Mouse (Mus musculus): Measurements from ENCODE around the gene Nipal3.

The Nipal3 gene

DNA sequence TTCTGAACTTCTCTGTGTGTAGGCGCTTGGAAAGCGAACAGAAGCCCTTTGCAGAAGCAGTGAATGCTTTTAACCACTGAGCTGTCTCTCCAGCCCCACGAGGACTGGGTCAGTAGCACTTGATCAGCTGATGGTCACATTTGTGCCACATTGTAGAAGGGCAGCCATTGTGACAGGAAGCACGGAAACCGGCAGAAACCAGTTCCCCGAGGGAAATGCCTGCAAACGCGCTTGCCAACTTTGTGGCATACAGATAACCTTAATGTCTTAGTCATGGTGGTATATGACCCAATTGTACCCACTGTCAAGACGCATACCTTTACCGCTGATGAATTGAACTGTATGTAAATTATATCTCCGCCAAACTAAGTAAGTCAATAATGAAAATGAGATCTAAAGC is 11.0 kb upstream of the Nipal3 start:
- DNase-seq (ENCODE audit: low read depth) = no peak

DNA sequence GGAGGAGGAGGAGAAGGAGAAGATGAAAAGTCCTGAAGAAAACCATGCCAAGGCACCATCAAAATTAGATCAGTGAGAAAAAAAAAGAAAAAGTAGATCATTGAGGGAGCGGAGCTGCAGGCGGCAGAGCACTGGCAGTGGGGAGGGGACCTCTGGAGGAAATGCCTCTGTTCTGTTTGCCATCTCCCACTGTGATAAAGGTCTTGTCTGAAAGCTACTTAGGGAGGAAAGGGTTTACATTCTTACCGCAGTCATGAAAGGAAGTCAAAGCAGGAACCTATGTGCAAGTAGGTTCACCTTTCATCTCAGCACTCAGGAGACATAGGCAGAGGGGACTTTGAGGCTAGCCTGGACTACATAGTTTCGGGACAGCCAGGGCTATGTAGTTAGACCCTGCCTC is 6.7 kb upstream of the Nipal3 start:
- DNase-seq (ENCODE audit: low read depth) = no peak

DNA sequence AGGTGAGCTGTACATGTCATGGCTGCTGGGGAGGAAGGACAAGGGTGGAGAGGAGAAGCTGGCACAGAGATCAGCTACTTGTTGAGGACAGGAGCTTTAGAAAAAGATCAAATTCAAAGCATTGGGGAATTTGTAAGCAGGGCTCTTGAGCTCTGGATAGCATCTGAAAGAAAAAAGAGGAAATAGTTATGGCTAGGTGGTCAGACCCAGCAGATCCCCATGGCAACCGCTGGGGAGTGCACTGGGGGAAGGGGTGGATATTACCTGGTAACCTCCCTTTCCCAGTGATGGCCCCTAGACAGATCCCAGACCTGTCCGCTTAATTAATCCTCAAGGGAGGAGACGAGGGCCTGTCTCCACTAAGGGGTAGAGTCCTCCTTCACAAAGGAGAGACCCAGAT is 5.0 kb upstream of the Nipal3 start:
- no peak for DNase-seq (ENCODE audit: low read depth)

DNA sequence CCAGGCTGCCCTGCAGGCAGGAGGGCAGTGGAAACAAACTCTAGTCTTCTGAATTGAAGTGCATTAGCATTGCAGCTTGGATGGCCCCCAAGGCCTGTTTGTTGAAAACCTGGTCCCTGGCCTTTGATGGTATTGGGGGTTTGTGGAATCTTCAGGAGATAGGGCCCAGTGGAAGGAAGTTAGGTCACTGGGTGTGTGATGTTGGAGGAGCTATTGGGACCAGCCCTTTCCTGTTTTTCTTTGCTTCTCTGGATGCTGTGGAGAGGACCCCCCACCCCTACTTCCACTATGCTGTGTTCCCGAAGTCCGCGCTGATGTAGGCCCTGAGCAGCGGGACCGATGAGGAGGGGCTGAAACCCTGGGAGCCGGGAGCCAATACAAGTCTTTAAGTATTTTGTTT is 3.3 kb upstream of the Nipal3 start:
- DNase-seq (ENCODE audit: low read depth) = no peak

DNA sequence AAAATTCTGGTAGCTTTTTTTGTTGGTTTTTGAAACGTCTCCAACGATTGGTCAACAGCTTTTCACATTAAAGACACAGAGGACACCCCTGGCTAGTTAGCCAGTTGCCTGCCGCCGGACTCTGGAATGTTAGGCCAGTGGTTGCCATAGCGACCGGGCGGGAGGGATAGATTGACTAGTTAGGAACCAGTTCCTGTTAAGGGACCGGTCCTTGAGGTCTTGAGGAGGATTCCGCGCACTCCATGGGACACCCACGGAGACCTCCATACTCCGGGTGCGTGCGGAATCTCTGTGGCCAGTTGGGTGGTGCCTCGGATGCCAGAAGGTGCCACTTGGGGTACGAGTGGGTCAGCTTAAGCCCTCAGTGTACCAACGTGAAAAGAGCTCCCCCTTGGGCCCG is 972 bp upstream of the Nipal3 start:
- peak; percentile 16 for DNase-seq (ENCODE audit: low read depth)

DNA sequence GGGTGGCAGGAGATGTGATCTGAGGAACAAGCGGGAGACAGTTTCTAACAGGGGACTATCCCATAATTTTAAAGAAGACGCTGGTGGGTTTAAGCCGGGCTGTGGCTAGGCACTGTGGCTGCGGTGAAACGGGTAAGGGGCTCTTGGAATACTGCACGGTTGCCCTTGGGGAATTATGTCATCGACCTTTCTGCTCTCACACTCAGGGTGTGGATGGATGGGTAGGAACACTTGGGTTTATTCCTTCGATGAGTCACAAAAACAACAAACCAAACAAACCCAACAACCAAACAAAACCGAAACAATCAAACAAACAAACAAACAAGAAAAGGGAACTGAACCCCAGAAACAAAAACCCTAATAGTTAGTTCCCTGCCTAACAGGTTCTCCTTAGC is 556 bp upstream of the Nipal3 start:
- DNase-seq (ENCODE audit: low read depth) = no peak

DNA sequence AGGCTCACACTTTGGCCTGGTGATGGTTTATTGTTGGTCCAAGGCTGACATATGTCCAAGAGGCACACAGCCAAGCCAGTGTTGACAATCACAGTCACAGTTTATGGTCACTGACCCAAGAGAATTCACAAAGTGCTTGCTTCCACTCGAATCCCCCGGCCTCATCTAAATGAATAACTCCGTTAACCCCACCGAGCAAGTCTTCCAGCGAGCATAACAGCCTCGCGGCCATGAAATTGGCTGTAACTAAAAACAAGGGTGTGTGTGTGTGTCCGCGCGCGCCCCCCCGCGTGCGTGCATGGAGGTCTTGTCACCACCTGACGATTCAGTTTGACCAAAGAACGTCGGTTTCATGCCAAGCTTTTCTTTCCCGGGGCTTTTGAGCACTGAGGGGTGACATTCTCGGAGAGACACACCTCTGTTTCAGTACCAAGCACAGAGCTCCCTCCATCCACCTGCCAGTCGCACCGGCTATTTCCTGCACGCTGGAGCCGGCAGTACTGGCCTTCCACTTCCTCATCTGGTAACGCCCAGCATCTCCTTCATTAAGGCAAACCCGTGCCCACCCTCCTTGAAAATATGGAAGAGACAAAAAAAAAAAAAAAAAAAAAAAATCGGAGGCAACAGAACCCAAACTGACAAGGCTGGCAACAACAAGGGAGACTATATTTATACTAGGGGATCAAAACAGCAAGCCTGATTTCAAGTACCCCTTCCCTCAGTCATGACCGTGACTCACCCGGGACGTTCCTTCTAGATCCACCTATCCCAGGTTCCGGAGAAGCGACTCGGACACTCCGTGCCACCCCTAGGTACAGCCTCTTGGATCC is 932 bp downstream of the Nipal3 start:
- peak; percentile 46 for DNase-seq (ENCODE audit: low read depth)

DNA sequence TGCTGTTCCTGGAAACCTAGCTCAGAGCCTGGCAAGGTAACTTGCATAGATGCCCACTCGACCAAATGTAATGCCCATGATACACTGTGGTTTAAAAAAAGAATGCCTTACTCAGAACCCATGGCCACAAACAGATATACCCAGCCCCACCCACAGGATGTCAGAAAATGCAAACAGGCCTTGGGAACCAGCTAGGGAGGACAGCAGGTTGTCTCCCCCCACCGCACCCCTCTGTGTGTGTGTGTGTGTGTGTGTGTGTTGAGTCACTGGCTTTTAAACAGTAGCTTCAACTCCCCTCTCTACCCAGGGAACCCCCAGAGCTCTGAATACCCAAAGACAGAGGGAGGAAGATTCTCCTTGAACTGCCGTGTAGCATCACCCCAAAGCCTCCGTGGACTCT is 1.6 kb downstream of the Nipal3 start:
- DNase-seq (ENCODE audit: low read depth) = no peak

DNA sequence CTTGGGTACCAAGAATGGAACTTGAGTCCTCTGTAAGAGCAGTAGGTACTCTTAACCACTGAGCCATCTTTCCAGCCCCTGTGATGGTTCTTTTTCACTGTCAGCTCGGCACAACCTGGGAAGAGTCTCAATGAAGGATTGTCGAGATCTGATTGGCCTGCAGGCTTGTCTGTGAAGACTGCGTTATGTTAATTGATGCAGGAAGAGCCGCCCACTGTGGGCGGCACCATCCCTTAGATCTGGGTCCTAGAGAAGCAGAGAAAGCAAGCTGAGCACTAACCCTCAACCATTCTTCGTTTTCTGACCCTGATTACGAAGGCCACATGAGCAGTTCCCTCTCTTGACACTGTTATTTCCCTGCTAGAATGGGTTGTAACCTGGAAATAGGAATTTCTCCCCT is 5.6 kb downstream of the Nipal3 start:
- DNase-seq (ENCODE audit: low read depth) = no peak

DNA sequence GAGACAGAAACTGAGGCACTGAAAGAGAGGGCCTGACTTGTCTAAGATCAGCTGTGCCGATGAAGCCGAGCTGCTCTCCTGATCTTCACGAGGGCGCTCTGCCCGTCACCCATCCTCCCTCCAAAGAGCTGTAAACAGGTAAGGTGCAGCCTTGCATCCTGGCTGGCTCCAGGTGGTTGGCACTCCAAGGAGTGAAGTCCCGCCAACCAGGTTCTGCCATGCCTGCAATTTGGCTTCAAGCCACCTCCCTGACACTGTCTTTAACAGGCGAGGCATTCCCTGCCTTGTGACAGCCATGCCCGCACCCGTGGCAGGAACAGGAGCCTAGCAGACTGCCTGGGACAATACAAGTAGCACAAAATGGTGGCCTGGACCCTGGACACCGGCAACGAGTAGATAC is 8.5 kb downstream of the Nipal3 start:
- no peak for DNase-seq (ENCODE audit: low read depth)

DNA sequence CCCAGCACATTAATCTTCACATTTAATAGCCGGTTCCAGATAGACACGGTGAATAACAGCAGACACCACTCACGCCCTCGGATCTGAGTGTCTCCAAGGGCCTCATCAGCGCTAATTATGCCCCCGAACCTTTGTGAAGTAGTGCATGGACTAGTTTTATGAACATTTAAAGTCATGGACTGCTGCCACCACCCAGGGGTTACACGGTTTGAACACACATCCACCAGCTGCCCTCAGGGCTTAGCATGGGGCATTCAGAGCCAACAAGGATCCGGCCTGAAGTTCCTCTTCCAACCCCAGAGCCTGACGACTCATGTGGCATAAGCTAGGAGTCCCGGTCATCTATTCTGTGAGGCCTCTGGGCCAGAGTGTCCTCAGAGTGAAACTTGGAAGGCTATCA is 9.8 kb downstream of the Nipal3 start:
- no peak for DNase-seq (ENCODE audit: low read depth)

DNA sequence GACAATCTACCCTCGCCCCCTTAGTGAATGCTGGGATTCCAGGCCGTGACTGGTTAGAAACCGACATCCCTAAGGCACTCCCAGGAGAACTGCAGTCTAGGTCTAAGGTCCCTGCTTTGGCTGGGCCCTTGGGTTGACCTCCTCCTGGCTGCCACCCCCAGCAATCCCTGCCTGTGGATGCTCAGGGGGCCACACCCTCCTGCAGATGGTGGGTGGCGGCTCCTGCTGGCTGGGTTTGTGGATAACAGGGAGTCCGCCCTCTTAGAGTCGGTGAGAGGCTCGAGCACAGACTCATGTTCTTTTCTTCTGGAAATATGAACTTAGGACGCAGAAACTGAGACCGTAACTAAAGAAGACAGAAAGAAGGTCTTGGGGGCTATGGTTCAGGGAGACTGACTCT is 14.5 kb downstream of the Nipal3 start:
- no peak for DNase-seq (ENCODE audit: low read depth)

DNA sequence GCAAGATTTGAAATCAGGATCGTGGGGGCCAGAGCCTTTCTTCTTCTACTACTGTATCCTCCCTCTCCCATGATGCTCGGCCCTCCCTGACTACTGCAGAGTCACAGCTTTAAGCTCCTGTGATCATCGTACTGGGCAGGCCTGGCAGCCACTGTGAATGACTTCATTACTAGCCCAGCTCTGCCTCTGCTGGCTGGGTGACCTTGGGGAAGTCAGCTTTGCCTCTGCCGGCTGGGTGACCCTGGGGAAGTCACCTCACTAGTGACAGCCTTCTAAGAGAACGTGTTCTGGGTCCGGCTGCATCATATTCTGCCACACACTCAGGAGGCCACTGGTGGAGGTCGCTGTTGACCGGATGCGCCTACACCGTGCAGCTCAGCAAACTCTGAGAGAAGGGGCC is 17.0 kb downstream of the Nipal3 start:
- DNase-seq (ENCODE audit: low read depth) = no peak

DNA sequence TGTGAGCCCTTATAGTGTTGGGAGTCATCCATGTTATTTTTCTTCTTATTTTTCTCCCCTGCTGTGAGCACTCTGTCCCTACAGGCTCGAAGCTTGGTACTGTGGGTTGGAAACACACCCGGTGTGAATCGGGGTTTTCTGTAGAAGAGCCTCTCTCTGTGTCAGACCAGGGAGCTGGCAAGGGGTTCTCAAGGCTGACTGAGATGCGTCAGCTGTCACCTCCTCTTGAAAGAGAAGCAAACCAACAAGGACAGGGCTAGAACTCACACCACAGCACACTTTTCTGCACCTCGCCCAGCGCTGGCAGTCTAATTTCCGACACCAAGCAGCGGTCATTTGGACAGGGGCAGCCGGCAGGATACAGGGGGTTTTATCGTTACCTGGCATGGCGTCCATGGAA is 31.4 kb downstream of the Nipal3 start:
- no peak for DNase-seq (ENCODE audit: low read depth)

DNA sequence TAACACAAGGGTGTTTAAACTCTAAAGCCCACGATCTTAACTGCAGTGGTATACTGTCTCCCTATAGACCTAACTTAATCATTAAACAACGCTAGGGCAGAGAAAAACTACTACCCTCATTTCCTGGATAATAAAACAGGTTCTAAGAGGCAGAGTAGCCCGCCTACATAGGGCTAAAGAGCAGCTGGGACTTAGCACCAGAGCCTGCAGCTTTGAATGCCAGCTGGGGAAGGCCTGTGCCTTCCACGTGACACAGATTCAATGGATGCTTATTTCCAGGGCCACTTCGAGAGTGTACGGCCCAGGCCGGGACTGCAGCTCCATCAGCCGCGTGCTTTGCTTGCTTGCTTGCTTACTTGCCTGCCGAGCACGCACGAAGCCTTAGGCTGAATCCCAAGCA is 41.3 kb downstream of the Nipal3 start:
- DNase-seq (ENCODE audit: low read depth) = no peak

DNA sequence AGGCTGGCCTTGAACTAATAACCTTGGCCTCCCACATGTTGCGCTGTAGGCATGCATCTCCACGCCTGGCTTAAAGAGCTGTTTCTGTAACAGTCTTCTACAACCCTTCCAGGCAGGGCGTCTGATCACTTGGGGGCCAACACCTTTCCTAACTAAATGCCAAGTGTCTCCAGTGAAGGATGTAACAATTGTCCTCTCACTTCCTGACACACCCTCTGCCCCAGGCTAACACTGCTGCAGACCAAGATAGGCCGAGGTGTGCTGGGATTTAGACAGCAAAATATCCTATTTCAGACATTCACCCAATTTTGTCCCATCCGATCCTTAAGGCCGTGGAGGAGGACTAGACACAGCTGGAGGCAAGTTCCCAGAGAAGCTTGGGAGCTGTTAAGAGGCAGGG is 41.7 kb downstream of the Nipal3 start:
- DNase-seq (ENCODE audit: low read depth) = no peak

DNA sequence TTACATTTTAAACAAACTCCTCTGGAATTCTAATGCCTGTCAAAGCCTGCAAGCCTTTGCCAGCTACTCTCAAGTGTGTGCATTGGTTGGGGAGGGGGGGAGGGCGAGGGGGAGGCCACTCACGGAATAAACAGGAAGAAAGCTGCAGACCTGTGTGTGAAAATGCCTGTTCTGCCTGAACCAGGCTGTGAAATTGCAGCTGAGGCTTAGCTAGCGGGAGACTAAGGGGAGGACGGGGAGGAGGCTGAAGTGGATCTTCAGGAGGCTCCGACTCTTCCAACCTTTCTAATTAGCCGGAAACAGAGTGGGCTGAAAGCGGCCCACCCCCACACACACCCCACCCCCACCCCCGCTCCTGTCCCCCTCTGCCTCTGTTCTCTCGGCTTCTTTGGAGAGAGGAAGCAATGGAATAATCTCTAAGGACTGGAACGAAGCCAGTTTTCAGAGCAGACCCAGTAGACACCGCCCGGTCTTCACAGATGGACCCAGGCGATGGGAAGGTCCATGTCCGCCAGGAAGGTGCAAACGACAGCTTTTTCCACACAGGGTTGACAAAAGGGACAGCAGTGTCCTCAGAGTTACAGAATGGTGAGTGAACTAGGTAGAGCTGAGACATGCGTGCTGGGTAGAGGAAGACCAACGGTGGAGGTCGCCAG is 43.4 kb downstream of the Nipal3 start:
- no peak for DNase-seq (ENCODE audit: low read depth)

DNA sequence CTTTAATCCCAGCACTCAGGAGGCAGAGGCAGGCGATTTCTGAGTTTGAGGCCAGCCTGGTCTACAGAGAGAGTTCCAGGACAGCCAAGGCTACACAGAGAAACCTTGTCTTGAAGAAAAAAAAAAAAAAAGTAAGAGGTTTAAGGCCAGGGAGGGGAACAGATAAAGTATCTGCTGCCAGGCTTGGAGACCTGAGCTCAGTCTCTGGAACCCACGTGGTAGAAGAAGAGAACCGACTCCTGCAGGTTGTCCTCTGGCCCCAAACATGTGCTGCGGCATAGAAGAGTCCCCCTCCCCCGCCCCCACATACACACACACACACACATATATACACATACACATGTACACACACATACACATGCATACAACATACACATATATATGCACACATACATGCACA is 52.4 kb downstream of the Nipal3 start:
- DNase-seq (ENCODE audit: low read depth) = no peak

DNA sequence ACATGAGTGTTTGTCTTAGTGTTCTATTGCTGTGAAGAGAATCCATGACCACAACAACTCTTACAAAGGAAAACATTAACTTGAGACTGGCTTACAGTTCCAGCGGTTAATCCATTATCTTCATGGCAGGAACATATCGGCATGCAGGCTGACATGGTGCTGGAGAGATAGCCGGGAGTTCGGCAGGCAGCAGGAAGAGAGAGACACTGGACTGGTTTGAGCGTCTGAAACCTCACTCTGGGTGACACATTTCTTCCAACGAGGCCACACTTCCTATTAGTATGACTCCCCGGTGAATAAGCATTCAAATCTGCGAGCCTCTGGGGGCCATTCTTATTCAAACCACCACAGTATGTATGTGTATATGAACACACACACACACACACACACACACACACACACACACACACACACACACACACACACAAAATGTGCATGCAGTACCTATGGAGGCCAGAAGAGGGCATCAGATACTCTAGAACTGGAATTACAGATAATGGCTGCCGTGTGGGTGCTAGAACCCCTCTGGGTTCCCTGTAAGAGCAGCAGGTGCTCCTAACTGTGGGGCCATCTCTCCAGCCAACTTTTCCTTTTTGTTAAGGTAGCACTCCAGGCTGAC is 54.8 kb downstream of the Nipal3 start:
- peak; percentile 47 for DNase-seq (ENCODE audit: low read depth)

DNA sequence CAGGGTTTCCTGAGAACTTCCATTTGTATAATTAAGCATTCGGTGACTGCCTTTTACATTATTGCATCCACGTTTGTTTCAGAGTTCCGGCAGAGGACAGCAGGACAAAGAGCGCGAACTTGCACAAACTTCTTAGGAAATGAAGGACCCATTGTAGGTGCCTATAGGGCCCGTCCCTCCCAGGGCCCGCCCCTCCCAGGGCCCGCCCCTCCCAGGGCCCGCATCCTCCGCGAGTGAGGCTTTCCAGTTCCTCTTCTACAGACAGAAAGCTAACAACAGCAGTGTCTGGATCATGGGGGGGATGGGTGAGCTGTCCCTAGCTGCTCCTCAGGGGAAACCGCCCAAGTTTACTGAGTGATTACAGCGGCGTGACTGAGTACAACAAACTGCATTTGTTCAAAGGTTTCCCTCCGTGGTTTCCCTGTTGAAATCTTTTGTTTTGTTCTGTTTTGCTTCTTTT is 55.6 kb downstream of the Nipal3 start:
- DNase-seq (ENCODE audit: low read depth) = peak; percentile 73

DNA sequence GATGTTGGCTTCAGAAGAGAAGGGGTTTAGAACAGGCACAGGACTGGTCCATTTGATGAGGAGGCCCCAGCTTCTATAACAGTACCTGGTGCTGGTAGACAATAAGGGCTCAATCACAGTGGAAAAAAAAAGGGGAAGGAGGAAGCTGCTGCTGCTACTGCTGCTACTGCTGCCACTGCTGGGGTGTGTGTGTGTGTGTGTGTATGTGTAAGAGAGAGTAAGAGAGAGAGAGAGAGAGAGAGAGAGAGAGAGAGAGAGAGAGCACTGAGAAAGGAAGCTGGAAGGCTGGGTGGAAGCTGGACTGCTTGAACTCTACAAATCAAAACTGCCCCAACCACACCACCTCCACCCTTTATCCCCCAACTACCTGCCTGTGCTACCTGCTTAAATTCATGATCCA is 56.9 kb downstream of the Nipal3 start:
- no peak for DNase-seq (ENCODE audit: low read depth)

DNA sequence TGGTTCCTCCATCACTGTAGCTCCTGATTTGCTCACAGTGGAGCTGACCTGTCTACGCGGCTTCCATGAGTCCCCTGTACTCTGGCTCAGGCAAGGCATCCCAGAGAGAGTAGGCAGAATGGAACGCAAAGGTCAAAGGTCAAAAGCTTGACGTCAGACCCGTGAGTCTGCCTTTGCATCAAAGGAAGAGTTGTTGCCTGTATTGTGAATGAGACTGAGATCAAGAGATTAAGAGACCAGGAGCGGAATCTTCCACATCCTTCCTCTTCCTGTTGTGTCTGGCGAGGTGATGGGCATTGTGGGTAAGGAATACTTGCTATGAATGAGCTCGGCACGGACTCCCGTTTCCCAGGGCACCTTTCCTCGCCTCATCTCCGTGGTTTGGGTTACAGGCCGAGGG is 58.5 kb downstream of the Nipal3 start:
- peak; percentile 52 for DNase-seq (ENCODE audit: low read depth)

DNA sequence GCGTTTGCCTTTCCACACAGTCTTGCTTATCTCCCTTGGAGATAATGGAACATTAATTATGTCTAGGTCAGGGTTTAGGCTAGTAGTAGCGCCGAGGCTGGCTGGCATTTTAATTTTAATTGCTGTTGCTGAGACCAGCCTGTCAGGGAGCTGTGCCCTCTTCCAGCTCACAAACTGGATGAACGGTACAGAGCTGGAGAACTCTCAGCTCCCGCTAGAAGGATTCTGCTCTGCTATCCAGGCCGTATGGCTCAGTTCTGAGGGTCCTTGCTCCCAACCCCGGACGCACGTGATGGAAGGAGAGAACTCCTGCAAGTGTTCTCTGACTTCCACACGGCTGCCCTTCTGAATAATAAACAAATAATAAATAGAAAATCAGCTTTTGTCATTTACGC is 60.4 kb downstream of the Nipal3 start:
- DNase-seq (ENCODE audit: low read depth) = no peak
